Mouse (Mus musculus): ENCODE measurements at regions not wholly inside any gene's neighbourhood (a gene's known extent, or its start where the extent isn't known, plus 50 kb on each side); places are given as distances from the start of the nearest gene placed in this dataset.

GRCm38 (mm10) chr8:25445054-25445453, 620.9 kb upstream of the Adam5 start:
- ATAC-seq (replicated peaks; ENCODE audit: low FRiP score, low TSS enrichment, low read depth) (no peak), DNase-seq (ENCODE audit: low spot score) (no peak)
- Histone ChIP-seq H3K4me3 (ENCODE audit: low read depth, low read length) (no peak overlapping the region), H3K27ac (ENCODE audit: low read depth) (no peak overlapping the region), H3K4me2 (ENCODE audit: low read length) (no peak overlapping the region), H3K4me1 (replicated peaks; ENCODE audit: control insufficient read depth, insufficient read depth, low read length) (peaks cover 9% of the 10 kb centered on the region), H3K9ac (ENCODE audit: low read length) (no peak overlapping the region), H3K36me3 (ENCODE audit: control insufficient read depth, insufficient read depth, low read length) (no peaks in the 10 kb centered on the region), H3K27me3 (replicated peaks; ENCODE audit: control insufficient read depth, insufficient read depth, low read length) (no peaks in the 10 kb centered on the region), H3K9me3 (ENCODE audit: control insufficient read depth, low read length) (no peaks in the 10 kb centered on the region)
- WGBS, result 57% methylated on average over 5 of the region's 5 CpGs

GRCm38 (mm10) chr8:25443552-25443951, 619.4 kb upstream of the Adam5 start:
- 66% methylated on average over 5 of the region's 5 CpGs for WGBS
- no peak for DNase-seq (ENCODE audit: low spot score)
- H3K9me3 ChIP-seq (ENCODE audit: control insufficient read depth, low read length), result no peaks in the 10 kb centered on the region
- peaks cover 11% of the 10 kb centered on the region for H3K4me1 ChIP-seq (replicated peaks; ENCODE audit: control insufficient read depth, insufficient read depth, low read length)
- no peaks in the 10 kb centered on the region for H3K36me3 ChIP-seq (ENCODE audit: control insufficient read depth, insufficient read depth, low read length)
- no peak overlapping the region for H3K4me2 ChIP-seq (ENCODE audit: low read length)
- H3K27me3 ChIP-seq (replicated peaks; ENCODE audit: control insufficient read depth, insufficient read depth, low read length), result no peaks in the 10 kb centered on the region
- no peak overlapping the region for H3K27ac ChIP-seq (ENCODE audit: low read depth)
- no peak overlapping the region for H3K4me3 ChIP-seq (ENCODE audit: low read depth, low read length)
- H3K9ac ChIP-seq (ENCODE audit: low read length), result no peak overlapping the region
- no peak for ATAC-seq (replicated peaks; ENCODE audit: low FRiP score, low TSS enrichment, low read depth)

- peaks cover 11% of the 10 kb centered on the region for H3K4me1 ChIP-seq (replicated peaks; ENCODE audit: control insufficient read depth, insufficient read depth, low read length)
- whole genome bisulfite sequencing, result 22% methylated on average over 6 of the region's 6 CpGs
- peak overlapping the region; percentile 38 for H3K4me2 ChIP-seq (ENCODE audit: low read length)
- no peak overlapping the region for H3K4me3 ChIP-seq (ENCODE audit: low read depth, low read length)
- H3K27ac ChIP-seq (ENCODE audit: low read depth), result no peak overlapping the region
- H3K9ac ChIP-seq (ENCODE audit: low read length), result no peak overlapping the region
- H3K27me3 ChIP-seq (replicated peaks; ENCODE audit: control insufficient read depth, insufficient read depth, low read length), result no peaks in the 10 kb centered on the region
- H3K9me3 ChIP-seq (ENCODE audit: control insufficient read depth, low read length), result no peaks in the 10 kb centered on the region
- DNase-seq (ENCODE audit: low spot score) (no peak), ATAC-seq (replicated peaks; ENCODE audit: low FRiP score, low TSS enrichment, low read depth) (no peak)
- H3K36me3 ChIP-seq (ENCODE audit: control insufficient read depth, insufficient read depth, low read length), result no peaks in the 10 kb centered on the region
These were observed 616.9 kb upstream of the Adam5 start for GRCm38 (mm10) chr8:25441057-25441441.

GRCm38 (mm10) chr8:25440391-25441056, 616.4 kb upstream of the Adam5 start:
- peaks cover 11% of the 10 kb centered on the region for H3K4me1 ChIP-seq (replicated peaks; ENCODE audit: control insufficient read depth, insufficient read depth, low read length)
- no peak for ATAC-seq (replicated peaks; ENCODE audit: low FRiP score, low TSS enrichment, low read depth)
- peak; percentile 62 for DNase-seq (ENCODE audit: low spot score)
- no peaks in the 10 kb centered on the region for H3K27me3 ChIP-seq (replicated peaks; ENCODE audit: control insufficient read depth, insufficient read depth, low read length)
- WGBS, result 18% methylated on average over 13 of the region's 13 CpGs
- no peaks in the 10 kb centered on the region for H3K9me3 ChIP-seq (ENCODE audit: control insufficient read depth, low read length)
- peak overlapping the region; percentile 18; the same call in 1 of the 2 replicates for H3K27ac ChIP-seq (ENCODE audit: low read depth)
- H3K4me2 ChIP-seq (ENCODE audit: low read length), result peak overlapping the region; percentile 38
- H3K36me3 ChIP-seq (ENCODE audit: control insufficient read depth, insufficient read depth, low read length), result no peaks in the 10 kb centered on the region
- no peak overlapping the region for H3K4me3 ChIP-seq (ENCODE audit: low read depth, low read length)
- no peak overlapping the region for H3K9ac ChIP-seq (ENCODE audit: low read length)

GRCm38 (mm10) chr8:25439971-25440370, 615.8 kb upstream of the Adam5 start:
- H3K4me2 ChIP-seq (ENCODE audit: low read length), result peak overlapping the region; percentile 38; the same call in 1 of the 2 replicates
- no peak for ATAC-seq (replicated peaks; ENCODE audit: low FRiP score, low TSS enrichment, low read depth)
- no peaks in the 10 kb centered on the region for H3K36me3 ChIP-seq (ENCODE audit: control insufficient read depth, insufficient read depth, low read length)
- H3K9me3 ChIP-seq (ENCODE audit: control insufficient read depth, low read length), result no peaks in the 10 kb centered on the region
- no peak overlapping the region for H3K4me3 ChIP-seq (ENCODE audit: low read depth, low read length)
- no peaks in the 10 kb centered on the region for H3K27me3 ChIP-seq (replicated peaks; ENCODE audit: control insufficient read depth, insufficient read depth, low read length)
- no peak overlapping the region for H3K9ac ChIP-seq (ENCODE audit: low read length)
- WGBS, result 42% methylated on average over 12 of the region's 12 CpGs
- peaks cover 11% of the 10 kb centered on the region for H3K4me1 ChIP-seq (replicated peaks; ENCODE audit: control insufficient read depth, insufficient read depth, low read length)
- peak overlapping the region; percentile 18; the same call in 1 of the 2 replicates for H3K27ac ChIP-seq (ENCODE audit: low read depth)
- no peak for DNase-seq (ENCODE audit: low spot score)

- DNase-seq (ENCODE audit: low spot score) (no peak), ATAC-seq (replicated peaks; ENCODE audit: low FRiP score, low TSS enrichment, low read depth) (no peak)
- Histone ChIP-seq H3K27ac (ENCODE audit: low read depth) (no peak overlapping the region), H3K4me3 (ENCODE audit: low read depth, low read length) (no peak overlapping the region), H3K27me3 (replicated peaks; ENCODE audit: control insufficient read depth, insufficient read depth, low read length) (no peaks in the 10 kb centered on the region), H3K4me1 (replicated peaks; ENCODE audit: control insufficient read depth, insufficient read depth, low read length) (peaks cover 11% of the 10 kb centered on the region), H3K9ac (ENCODE audit: low read length) (no peak overlapping the region), H3K9me3 (ENCODE audit: control insufficient read depth, low read length) (no peaks in the 10 kb centered on the region), H3K36me3 (ENCODE audit: control insufficient read depth, insufficient read depth, low read length) (no peaks in the 10 kb centered on the region), H3K4me2 (ENCODE audit: low read length) (no peak overlapping the region)
- WGBS, result 88% methylated on average over 9 of the region's 9 CpGs
These were observed 614.0 kb upstream of the Adam5 start for GRCm38 (mm10) chr8:25438021-25438620.

- H3K4me3 ChIP-seq (ENCODE audit: low read depth, low read length), result no peak overlapping the region
- DNase-seq (ENCODE audit: low spot score), result no peak
- H3K27ac ChIP-seq (ENCODE audit: low read depth), result no peak overlapping the region
- H3K4me2 ChIP-seq (ENCODE audit: low read length), result no peak overlapping the region
- H3K9ac ChIP-seq (ENCODE audit: low read length), result no peak overlapping the region
- H3K36me3 ChIP-seq (ENCODE audit: control insufficient read depth, insufficient read depth, low read length), result no peaks in the 10 kb centered on the region
- no peaks in the 10 kb centered on the region for H3K27me3 ChIP-seq (replicated peaks; ENCODE audit: control insufficient read depth, insufficient read depth, low read length)
- H3K4me1 ChIP-seq (replicated peaks; ENCODE audit: control insufficient read depth, insufficient read depth, low read length), result peaks cover 11% of the 10 kb centered on the region
- no peak for ATAC-seq (replicated peaks; ENCODE audit: low FRiP score, low TSS enrichment, low read depth)
- H3K9me3 ChIP-seq (ENCODE audit: control insufficient read depth, low read length), result no peaks in the 10 kb centered on the region
- 62% methylated on average over 4 of the region's 4 CpGs for WGBS
These were observed 613.0 kb upstream of the Adam5 start for GRCm38 (mm10) chr8:25437178-25437577.

GRCm38 (mm10) chr8:25430552-25430951, 606.4 kb upstream of the Adam5 start:
- Histone ChIP-seq H3K27me3 (replicated peaks; ENCODE audit: control insufficient read depth, insufficient read depth, low read length) (no peaks in the 10 kb centered on the region), H3K4me2 (ENCODE audit: low read length) (no peak overlapping the region), H3K4me1 (replicated peaks; ENCODE audit: control insufficient read depth, insufficient read depth, low read length) (no peaks in the 10 kb centered on the region; the same call in 1 of the 2 replicates), H3K9ac (ENCODE audit: low read length) (no peak overlapping the region), H3K9me3 (ENCODE audit: control insufficient read depth, low read length) (no peaks in the 10 kb centered on the region), H3K27ac (ENCODE audit: low read depth) (no peak overlapping the region), H3K4me3 (ENCODE audit: low read depth, low read length) (no peak overlapping the region), H3K36me3 (ENCODE audit: control insufficient read depth, insufficient read depth, low read length) (no peaks in the 10 kb centered on the region)
- no peak for ATAC-seq (replicated peaks; ENCODE audit: low FRiP score, low TSS enrichment, low read depth)
- DNase-seq (ENCODE audit: low spot score), result no peak
- 39% methylated on average over 5 of the region's 5 CpGs for WGBS

Measured in intestine, embryonic 14.5 days (tissue).